Mouse (Mus musculus): Measurements from ENCODE around the gene Gucy2e.

Gene Gucy2e

GRCm38 (mm10) chr11:69211431-69211830, 25.4 kb downstream of the Gucy2e start:
- ChIA-PET POLR2A (interaction anchor here in 3 of 4 experiments (0.7 to 1.8 kb wide), 6 partner anchors 13 to 316 kb away, joined by 3 to 9 read pairs (median 3); partner anchors contain the start of gene Alox8 (in 1 of the 3)), CTCF (interaction anchor here in 1 of 4 experiments (1.3 kb wide), 1 partner anchor 19 kb away, joined by 4 read pairs; no protein-coding TSS in a partner anchor)

GRCm38 (mm10) chr11:69202469-69203230, 34.2 kb downstream of the Gucy2e start:
- POLR2A ChIA-PET, result interaction anchor here in 1 of 4 experiments (0.6 kb wide), 1 partner anchor 151 kb away, joined by 7 read pairs; no protein-coding TSS in a partner anchor
- CTCF ChIA-PET, result interaction anchor here in 1 of 4 experiments (1.0 kb wide), 1 partner anchor 48 kb away, joined by 3 read pairs; no protein-coding TSS in a partner anchor

GRCm38 (mm10) chr11:69200231-69200630, 36.6 kb downstream of the Gucy2e start:
- CTCF ChIA-PET, result no interaction called here

GRCm38 (mm10) chr11:69199251-69199650, 37.6 kb downstream of the Gucy2e start:
- POLR2A ChIA-PET, result no interaction called here
- CTCF ChIA-PET, result no interaction called here

More at GRCm38 (mm10) chr11:69200231-69200630, 36.6 kb downstream of the Gucy2e start:
- POLR2A ChIA-PET, result no interaction called here

- POLR2A ChIA-PET, result interaction anchor here in 2 of 4 experiments (0.5 to 2.2 kb wide), 6 partner anchors 14 to 456 kb away, joined by 3 to 8 read pairs (median 3); no protein-coding TSS in a partner anchor
Measured at GRCm38 (mm10) chr11:69197743-69198142, 39.1 kb downstream of the Gucy2e start, which contains the start of gene Alox8. Alox8 (minus strand) TSS chr11:69197843.

GRCm38 (mm10) chr11:69197194-69197593, 39.6 kb downstream of the Gucy2e start:
- CTCF ChIA-PET, result interaction anchor here (0.5 to 2.1 kb wide), 40 partner anchors 8 to 340 kb away, joined by 3 to 14 read pairs (median 4); no protein-coding TSS in a partner anchor

More at GRCm38 (mm10) chr11:69197743-69198142, 39.1 kb downstream of the Gucy2e start, which contains the start of gene Alox8:
- CTCF ChIA-PET, result interaction anchor here (0.6 to 2.1 kb wide), 18 partner anchors 12 to 231 kb away, joined by 3 to 14 read pairs (median 4); no protein-coding TSS in a partner anchor

GRCm38 (mm10) chr11:69196766-69197165, 40.1 kb downstream of the Gucy2e start:
- CTCF ChIA-PET, result interaction anchor here (0.5 to 2.1 kb wide), 39 partner anchors 9 to 341 kb away, joined by 3 to 14 read pairs (median 4); no protein-coding TSS in a partner anchor
- POLR2A ChIA-PET, result interaction anchor here in 3 of 4 experiments (0.7 to 2.2 kb wide), 9 partner anchors 15 to 316 kb away, joined by 3 to 8 read pairs (median 3); partner anchors contain the start of gene Gucy2e (in 1 of the 3)

More at GRCm38 (mm10) chr11:69197194-69197593, 39.6 kb downstream of the Gucy2e start:
- POLR2A ChIA-PET, result interaction anchor here in 3 of 4 experiments (0.5 to 2.2 kb wide), 10 partner anchors 14 to 457 kb away, joined by 3 to 8 read pairs (median 3); partner anchors contain the start of gene Gucy2e (in 1 of the 3)

GRCm38 (mm10) chr11:69192840-69193239, 44.0 kb downstream of the Gucy2e start:
- CTCF ChIA-PET, result interaction anchor here in 2 of 4 experiments (0.9 to 1.7 kb wide), 4 partner anchors 18 to 133 kb away, joined by 3 to 8 read pairs (median 4); partner anchors contain the start of gene Borcs6 (in 1 of the 2)
- POLR2A ChIA-PET, result no interaction called here

- CTCF ChIA-PET, result interaction anchor here in 3 of 4 experiments (0.6 to 1.5 kb wide), 6 partner anchors 12 to 88 kb away, joined by 3 to 4 read pairs (median 3); partner anchors contain the start of gene Alox8 (in 1 of the 3)
- POLR2A ChIA-PET, result interaction anchor here in 2 of 4 experiments (0.7 to 1.3 kb wide), 3 partner anchors 17 to 137 kb away, joined by 3 read pairs; partner anchors contain the start of genes Cntrob (in 1 of the 2) and Trappc1 (in 1 of the 2)
Measured at GRCm38 (mm10) chr11:69185936-69186335, 50.9 kb downstream of the Gucy2e start.

- CTCF ChIA-PET, result interaction anchor here in 2 of 4 experiments (1.1 to 1.5 kb wide), 5 partner anchors 13 to 43 kb away, joined by 3 to 4 read pairs (median 4); no protein-coding TSS in a partner anchor
- POLR2A ChIA-PET, result interaction anchor here in 2 of 4 experiments (0.6 to 0.7 kb wide), 3 partner anchors 16 to 845 kb away, joined by 3 read pairs; no protein-coding TSS in a partner anchor
Measured at GRCm38 (mm10) chr11:69185031-69185430, 51.8 kb downstream of the Gucy2e start.

- ChIA-PET POLR2A (interaction anchor here in 2 of 4 experiments (0.7 to 1.1 kb wide), 2 partner anchors 107 to 258 kb away, joined by 3 to 6 read pairs; no protein-coding TSS in a partner anchor), CTCF (no interaction called here)
Measured at GRCm38 (mm10) chr11:69180120-69180519, 56.7 kb downstream of the Gucy2e start.

GRCm38 (mm10) chr11:69179512-69179911, 57.3 kb downstream of the Gucy2e start:
- CTCF ChIA-PET, result interaction anchor here in 2 of 4 experiments (0.5 to 0.6 kb wide), 2 partner anchors 259 to 681 kb away, joined by 3 to 9 read pairs; no protein-coding TSS in a partner anchor
- POLR2A ChIA-PET, result interaction anchor here in 2 of 4 experiments (0.7 to 1.1 kb wide), 2 partner anchors 106 to 259 kb away, joined by 3 to 6 read pairs; no protein-coding TSS in a partner anchor

- POLR2A ChIA-PET, result no interaction called here
- CTCF ChIA-PET, result no interaction called here
Measured at GRCm38 (mm10) chr11:69178525-69178924, 58.3 kb downstream of the Gucy2e start.

- ChIA-PET CTCF (interaction anchor here in 1 of 4 experiments (1.4 kb wide), 1 partner anchor 22 kb away, joined by 3 read pairs; no protein-coding TSS in a partner anchor), POLR2A (interaction anchor here in 2 of 4 experiments (0.7 to 1.4 kb wide), 2 partner anchors 41 to 193 kb away, joined by 3 read pairs; no protein-coding TSS in a partner anchor)
Measured at GRCm38 (mm10) chr11:69174722-69175121, 62.1 kb downstream of the Gucy2e start.

GRCm38 (mm10) chr11:69172606-69173005, 64.2 kb downstream of the Gucy2e start:
- POLR2A ChIA-PET, result interaction anchor here in 2 of 4 experiments (1.2 kb wide), 2 partner anchors 31 to 78 kb away, joined by 3 read pairs; partner anchors contain the start of gene Per1 (in 1 of the 2)
- CTCF ChIA-PET, result interaction anchor here in 2 of 4 experiments (0.7 to 1.5 kb wide), 5 partner anchors 14 to 75 kb away, joined by 3 to 4 read pairs (median 3); no protein-coding TSS in a partner anchor

- ChIA-PET POLR2A (interaction anchor here in 3 of 4 experiments (0.6 to 1.6 kb wide), 8 partner anchors 20 to 105 kb away, joined by 3 to 8 read pairs (median 3); partner anchors contain the start of genes Alox8 (in 1 of the 3) and Per1 (in 1 of the 3)), CTCF (interaction anchor here (0.5 to 2.5 kb wide), 51 partner anchors 8 to 1462 kb away, joined by 3 to 17 read pairs (median 3); partner anchors contain the start of genes Alox12b (in 1 of the 4), Aloxe3 (in 1 of the 4), Borcs6 (in 1 of the 4) and Cntrob (in 1 of the 4))
Measured at GRCm38 (mm10) chr11:69171626-69172025, 65.2 kb downstream of the Gucy2e start.

- ChIA-PET POLR2A (no interaction called here), CTCF (no interaction called here)
Measured at GRCm38 (mm10) chr11:69169313-69169712, 67.5 kb downstream of the Gucy2e start.
